Mouse (Mus musculus) adrenal gland, adult 18-20 months (tissue): ENCODE measurements around the gene Pou1f1. TPM values are rescaled to one million over a fixed set of nuclear protein-coding genes. Genes with fewer than 3 reads are reported as not detected.

Source experiments
- DNase-seq, 2 experiments: peaks; one replicate each; pipeline ENCODE4 v3.0.0; 2021 to 2022; ENCODE audit warnings: low spot score in 2 of 2
- long read RNA-seq, 2 experiments: library from polyadenylated mRNA; stranded (forward); transcript quantifications; one replicate each; pipeline ENCODE4 v2.0.0; 2021
- total RNA-seq, 2 experiments: library from RNA; stranded (reverse); gene quantifications; 1 replicate in 1 of 2; 2 replicates in 1 of 2; pipeline ENCODE4 v1.2.3; 2021

The Pou1f1 gene
- total RNA-seq: not detected
- long read RNA-seq, experiment 1: 0 reads
- long read RNA-seq, experiment 2: 0 reads

DNA sequence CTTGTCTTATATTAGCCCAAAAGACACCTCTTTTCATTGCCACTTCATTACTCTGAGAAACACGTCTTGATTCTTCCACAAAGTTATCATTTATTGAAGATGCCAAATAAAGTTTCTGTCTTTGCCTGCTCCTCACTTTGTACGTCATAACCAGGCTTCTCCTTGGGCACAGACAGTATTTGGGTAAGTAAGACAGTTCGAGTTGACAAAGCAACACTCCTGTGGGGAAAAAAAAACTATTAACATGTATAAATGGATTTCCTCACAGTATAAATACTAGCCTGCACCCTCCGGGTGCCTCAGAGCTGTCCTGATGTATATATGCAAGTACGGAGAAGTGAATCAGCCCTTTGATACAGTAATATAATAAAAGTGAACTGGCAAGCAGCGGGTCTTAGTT, at the start of gene Pou1f1:
Gene Pou1f1 (plus strand): TSS at position 301 of the 400 bp plus-strand sequence.
- DNase-seq: no peak

DNA sequence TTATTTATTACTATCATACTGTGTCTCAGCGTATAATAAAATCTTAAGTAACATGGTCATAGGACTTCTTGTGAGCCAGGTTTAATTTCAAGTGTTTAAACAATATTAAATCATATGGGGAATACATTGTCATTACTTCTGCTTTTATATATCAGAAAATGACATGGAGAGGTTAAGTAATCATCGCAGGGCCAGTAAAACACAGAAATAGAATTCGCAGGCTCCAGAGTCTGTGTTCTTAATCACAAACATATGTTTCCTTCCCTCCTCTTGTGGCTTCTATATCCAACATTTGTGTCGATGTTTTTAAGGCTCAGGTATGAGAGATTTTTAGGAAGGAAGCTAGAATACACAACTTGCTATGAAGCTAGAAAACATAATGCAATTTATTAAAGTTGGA, 49.7 kb upstream of the Pou1f1 start:
- DNase-seq: no peak

- peak in 1 of 2 experiments; percentile 26 for DNase-seq
Measured at GRCm38 (mm10) chr16:65472472-65473001, 47.8 kb upstream of the Pou1f1 start.

DNA sequence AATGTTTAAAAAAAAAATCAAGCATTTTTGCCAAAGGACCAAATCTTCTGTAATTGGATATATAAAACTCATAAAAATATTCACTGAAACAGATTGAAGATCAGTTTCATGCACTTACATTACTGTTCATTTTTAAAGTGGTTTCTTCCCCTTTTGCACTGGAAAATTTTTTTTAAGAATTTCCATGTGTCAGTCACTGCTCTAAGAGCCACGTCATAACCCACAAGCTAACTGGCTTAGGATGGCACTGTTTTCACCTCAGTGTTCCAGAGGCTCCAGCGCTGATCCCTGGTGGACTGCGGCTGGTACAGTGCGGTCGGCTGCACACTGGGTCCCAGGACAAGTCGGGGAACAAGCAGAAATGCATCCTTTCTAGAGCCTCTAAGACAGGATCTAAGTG, 34.6 kb upstream of the Pou1f1 start:
- DNase-seq: no peak

DNA sequence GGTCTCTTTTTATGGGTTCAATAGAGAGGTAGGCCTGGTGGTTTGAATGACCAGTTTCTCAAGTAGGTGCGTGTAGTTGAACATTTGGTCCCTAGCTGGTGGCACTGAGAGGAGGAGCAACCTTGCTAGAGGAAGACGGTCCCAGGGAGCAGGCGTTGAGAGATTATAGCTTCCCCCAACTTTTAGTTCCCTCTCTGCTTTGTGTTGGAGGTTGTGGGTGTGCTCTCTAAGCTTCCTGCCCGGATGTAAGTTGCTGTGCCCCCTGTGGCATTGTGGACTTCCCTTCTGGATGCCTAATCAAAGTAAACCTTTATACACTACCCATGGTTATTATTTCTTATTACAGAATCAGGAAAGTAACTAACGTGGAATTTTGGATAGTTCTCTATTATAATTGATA, 24.3 kb upstream of the Pou1f1 start:
- no peak for DNase-seq

DNA sequence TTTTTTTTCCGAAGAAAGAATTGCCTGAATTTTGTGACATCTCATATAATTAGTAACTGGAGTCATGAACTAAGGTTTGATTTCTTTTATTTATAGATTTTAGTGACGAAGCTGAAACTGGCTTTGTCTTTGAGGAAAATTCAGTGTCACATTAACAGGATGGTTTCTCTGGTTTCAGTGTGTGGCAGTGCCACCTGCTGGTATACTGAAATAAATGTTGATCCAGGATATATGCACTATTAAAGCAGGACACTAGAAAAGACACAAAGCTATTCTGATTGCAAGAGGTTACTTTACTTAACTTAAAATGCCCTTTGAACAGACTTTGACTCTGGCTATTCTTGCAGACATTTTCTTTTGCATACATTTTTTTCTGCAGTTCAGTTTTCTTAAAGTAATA, 23.3 kb upstream of the Pou1f1 start:
- DNase-seq: peak; percentile 7 to 23

GRCm38 (mm10) chr16:65514223-65514622, 6.1 kb upstream of the Pou1f1 start:
- DNase-seq: no peak

- no peak for DNase-seq
Measured at GRCm38 (mm10) chr16:65526004-65526403, 5.7 kb downstream of the Pou1f1 start.

DNA sequence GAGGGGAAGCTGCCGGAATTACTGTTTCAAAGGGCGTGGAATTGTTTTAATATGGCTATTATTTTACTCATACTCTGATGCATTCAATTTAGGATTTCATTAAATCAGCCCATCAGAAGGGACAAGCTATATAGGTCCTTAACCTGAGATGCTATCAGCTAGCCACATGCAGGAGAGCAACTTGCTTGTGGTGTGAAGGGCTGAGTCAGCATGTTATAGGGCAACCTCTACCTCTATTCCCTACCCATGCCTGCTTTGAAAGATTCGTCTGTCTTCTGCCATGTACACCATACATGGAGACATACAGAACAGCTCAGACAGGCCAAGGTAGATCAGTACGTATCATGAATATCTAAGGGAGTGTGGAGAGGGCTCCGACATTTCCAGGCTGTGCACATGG, 6.4 kb downstream of the Pou1f1 start:
- no peak for DNase-seq

- DNase-seq: no peak
Measured at GRCm38 (mm10) chr16:65529589-65529988, 9.3 kb downstream of the Pou1f1 start.

GRCm38 (mm10) chr16:65531663-65532062, 11.4 kb downstream of the Pou1f1 start:
- no peak for DNase-seq

DNA sequence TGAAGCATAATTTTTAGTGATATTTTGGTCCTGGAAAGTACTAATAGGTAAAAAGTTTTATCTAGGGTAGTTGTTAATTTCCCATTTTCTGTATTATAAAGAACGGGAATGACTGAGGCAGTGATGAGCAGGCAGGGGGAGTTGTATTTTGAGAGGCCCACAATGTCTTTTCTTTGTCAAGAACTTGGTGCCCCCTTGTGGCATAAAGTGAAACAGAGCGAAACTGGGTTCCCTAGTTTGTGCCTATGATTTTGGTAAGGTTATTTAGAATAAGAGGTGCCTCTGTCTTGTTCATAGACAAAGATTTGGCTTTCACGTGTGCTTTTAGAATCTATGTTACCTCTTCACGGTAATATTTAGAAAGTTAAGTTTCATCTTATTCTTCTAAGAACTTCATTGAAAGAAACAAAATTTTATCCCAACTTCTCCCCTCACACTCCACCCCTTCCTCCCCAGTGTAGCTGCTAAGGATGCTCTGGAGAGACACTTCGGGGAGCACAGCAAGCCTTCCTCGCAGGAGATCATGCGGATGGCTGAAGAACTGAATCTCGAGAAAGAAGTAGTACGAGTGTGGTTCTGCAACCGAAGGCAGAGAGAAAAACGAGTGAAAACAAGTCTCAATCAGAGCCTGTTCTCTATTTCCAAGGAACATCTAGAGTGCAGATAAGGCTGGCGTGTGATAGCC, 13.1 kb downstream of the Pou1f1 start:
- DNase-seq: peak in 1 of 2 experiments; percentile 10

DNA sequence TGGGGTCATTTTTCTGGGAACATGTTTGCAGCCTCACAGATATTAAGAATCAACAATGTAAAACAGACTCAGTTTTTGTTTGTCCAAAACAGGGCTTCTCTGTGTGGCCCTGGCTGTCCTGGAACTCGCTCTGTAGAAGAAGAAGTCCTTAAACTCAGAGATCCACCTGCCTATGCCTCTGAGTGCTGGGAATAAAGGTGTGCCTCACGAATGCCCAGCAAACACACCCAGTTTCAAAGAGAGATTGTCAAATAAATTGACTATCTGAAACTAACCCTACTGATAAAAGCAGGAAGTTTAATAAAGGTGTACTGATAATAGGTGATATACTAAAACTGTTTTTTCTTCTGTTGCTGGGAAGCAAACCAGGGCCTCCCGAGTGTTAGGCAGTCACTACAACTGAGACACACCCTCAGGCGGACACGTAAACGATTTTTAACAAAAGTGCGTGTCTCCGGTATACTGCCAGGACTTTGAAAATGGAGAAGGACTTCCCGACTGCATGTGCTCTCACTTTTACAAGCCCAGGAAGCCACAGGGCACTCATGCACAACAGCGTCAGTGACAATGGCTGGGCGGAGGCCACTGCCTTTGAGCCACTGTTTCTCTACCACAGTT, 23.5 kb downstream of the Pou1f1 start:
- DNase-seq: no peak

DNA sequence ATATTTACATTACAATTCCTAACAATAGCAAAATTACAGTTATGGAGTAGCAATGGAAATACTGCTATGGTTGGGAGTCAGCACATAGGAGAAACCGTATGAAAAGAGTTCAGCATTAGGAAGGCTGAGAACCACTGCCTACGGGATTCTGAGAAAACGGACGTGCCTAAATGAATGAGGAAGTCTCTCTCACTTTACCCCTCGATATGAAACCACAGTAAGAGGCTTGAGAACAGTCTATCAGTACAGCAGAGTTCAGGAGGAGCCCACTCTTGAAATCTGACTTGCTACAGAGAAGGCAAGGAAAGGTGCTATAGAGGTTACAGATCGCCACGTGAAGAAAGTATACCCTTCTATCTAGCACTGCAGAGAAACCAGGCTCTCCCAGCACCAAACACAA, 28.6 kb downstream of the Pou1f1 start:
- no peak for DNase-seq

DNA sequence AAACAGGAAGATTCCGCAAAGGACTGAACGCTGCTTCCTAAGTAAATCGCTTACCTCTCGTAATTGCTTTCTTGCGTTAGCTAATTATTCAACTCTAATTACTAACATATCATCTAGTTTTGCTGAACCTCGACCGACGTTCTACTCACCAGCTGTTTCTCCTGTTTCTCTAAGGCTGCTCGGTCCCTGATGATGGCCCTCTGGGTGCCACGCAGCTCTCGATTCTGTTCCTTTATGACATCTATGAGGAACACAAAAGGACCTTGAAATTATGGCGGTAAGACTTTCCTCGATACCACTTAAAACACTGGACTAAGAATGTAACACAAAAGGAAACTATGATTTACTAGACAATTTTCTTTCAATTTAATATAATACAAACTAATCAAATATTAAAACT, 30.5 kb downstream of the Pou1f1 start:
- no peak for DNase-seq

DNA sequence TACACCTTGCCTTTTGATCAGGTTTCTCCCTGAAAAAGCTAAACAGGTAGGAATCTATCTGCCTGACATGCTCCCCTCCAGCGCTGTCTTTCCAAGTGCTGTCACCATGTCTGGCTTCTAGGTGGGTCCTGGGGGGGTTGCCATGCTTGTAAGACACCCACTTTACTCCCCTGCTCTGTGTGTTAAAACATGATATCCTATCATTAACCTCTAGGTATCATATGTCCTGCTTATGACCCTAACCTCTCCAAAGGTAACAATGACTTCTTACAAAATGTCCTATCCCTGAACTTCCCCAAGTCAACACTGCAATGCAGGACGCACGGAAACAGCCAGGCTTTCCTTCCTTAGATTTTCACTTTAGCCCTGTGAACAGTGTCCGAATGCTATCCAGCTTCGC, 34.0 kb downstream of the Pou1f1 start:
- no peak for DNase-seq

GRCm38 (mm10) chr16:65557369-65557768, 37.1 kb downstream of the Pou1f1 start:
- DNase-seq: no peak

DNA sequence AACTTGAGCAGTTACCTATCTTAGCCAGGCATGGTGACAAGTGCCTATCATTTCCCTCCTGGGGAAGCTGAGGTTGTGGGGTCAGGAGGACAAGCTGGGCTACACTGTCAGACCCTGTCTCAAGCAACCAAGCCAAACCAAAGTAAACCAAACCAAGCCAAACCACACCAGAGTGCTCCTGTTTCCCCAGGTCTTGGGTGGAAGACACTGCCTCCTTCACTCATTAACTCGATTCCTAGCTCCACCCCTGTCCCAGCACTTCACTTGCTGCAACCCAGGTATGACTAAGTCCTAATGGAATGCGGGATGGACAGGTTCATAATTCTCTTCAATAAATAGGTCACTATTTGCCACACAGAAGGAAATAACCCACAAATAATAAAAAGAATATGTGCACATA, 39.3 kb downstream of the Pou1f1 start:
- no peak for DNase-seq

- no peak for DNase-seq
Measured at GRCm38 (mm10) chr16:65560996-65561962, 41.0 kb downstream of the Pou1f1 start.

DNA sequence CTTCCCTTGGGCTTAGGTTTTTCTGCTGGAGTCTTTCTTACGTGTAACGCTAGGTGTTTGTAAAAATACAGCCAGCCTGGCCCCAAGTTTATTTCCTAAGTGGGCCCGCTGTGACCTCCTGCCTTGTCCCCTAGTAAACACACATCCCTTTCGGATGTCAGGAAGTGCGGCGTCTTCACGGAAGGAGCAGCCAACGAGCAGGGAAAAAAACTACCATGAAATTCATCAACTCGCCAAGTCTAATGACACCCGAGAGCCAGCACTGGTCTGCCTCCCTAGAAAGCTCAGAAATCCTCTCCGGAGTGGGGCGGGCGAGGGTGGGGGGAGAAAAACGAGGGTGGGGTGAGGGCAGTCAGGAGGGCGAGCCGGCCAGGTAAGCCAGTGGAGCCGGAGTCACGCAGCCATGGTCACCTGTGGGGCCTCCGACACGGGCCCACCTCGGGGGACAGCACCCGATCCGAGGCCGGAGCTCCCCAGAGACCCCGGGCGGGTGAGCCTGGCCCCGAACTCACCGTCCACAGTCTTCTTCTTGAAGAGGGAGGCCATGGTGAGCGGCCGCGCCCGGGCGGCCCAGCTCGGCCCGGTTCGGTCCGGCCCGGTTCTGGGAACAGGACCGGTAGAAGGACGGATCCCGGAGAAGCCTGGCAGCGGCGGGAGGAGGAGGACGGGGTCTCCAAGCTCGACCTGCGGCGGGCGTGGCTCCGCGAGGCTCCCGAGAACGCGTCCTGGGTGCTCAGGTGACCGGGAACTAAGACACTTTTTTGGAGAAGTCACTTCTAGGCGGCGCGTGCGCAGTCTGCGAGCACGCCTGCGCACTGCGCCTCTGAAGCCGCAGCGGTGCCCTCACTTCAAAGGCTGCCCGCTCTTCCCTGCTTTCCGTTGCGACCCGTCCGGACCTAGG, 41.9 kb downstream of the Pou1f1 start, which contains the start of gene Chmp2b:
Gene Chmp2b (minus strand): TSS at position 764 of the 901 bp plus-strand sequence.
- DNase-seq: peak; percentile 76 to 77
